Mouse (Mus musculus) ES-E14 (cell line): ENCODE data around the gene Prn.

Source experiments
- CHD2 ChIP-seq: IDR thresholded peaks from 2 replicates; pipeline ENCODE4 v1.6.1; 2014; ENCODE audit warnings: mild to moderate bottlenecking, low read depth, low read length, inconsistent platforms
- HCFC1 ChIP-seq: IDR thresholded peaks from 2 replicates; pipeline ENCODE4 v1.6.1; 2012; ENCODE audit warnings: low read length, inconsistent platforms, borderline replicate concordance; ENCODE audit not compliant: insufficient read depth
- ZC3H11A ChIP-seq: IDR thresholded peaks from 2 replicates; pipeline ENCODE4 v1.6.1; 2012; ENCODE audit warnings: low read depth, mild to moderate bottlenecking, inconsistent platforms, low read length, borderline replicate concordance
- ZNF384 ChIP-seq: IDR thresholded peaks from 2 replicates; pipeline ENCODE4 v1.6.1; 2012; ENCODE audit warnings: low read depth, low read length, inconsistent platforms

DNA sequence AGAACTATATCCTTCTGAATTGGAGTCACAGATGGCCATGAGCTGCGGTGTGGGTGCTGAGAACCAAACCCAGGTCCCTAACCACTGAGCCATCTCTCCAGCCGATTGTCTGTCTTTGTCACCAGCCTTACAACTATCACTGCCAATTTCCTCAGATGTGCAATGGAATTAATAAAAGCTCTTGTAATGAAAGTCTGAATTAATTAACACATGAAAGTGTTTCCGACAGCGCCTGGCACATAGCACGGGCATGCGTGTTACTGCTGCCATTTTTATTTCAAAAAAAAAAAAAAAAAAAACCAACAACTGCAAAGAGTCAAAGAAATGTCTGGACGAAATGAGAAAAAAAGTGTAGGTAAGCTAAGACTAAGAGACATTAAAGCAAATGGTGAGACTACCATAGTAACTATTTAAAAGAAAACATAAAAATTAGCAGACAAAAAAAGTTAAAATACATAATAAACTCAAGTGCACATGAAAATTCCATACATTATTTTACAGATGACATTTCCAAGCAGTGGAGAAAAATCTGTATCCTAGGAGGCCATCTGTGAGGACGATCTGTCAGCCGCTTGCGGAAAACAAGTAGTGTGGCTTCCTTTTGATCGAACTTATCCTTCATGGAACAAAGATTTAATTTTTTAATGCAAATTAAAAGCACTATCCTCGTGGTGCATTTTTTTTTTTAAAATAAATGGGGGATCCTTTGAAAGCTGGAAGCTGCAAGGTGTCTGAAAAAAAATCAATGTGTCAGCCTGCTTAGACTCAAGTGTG is 12.2 kb upstream of the Prn start:
- TF ChIP-seq HCFC1 (no peak), ZNF384 (0 out of 2 replicates have a peak, but pooled peaks have one; percentile 5), ZC3H11A (no peak), CHD2 (no peak)
